8 mouse cellular contexts compared by ENCODE assay signal in genomic region chr11:106957271-106957980, GRCm38 (mm10). TPM values are rescaled to one million over a fixed set of nuclear protein-coding genes. Genes with fewer than 3 reads are reported as not detected.
A peak's percentile ranks its signal among the peaks of the same experiment; 100 is the strongest.
DNase-seq lines count a peak whose midpoint lies in the region; ATAC-seq and TF ChIP-seq lines count a peak whose summit lies in the region.

No protein-coding gene starts in this region.

- no peaks in the 10 kb centered on the region for H3K36me3 ChIP-seq in intestine, postnatal 0 days (ENCODE audit: control insufficient read depth, insufficient read depth)
- no peaks in the 10 kb centered on the region for H3K36me3 ChIP-seq in lung, embryonic 15.5 days

- H3K27me3 ChIP-seq in intestine, postnatal 0 days (replicated peaks; ENCODE audit: control insufficient read depth, insufficient read depth, low read length) = no peaks in the 10 kb centered on the region
- no peaks in the 10 kb centered on the region for H3K27me3 ChIP-seq in lung, embryonic 15.5 days

- TF ChIP-seq CTCF in intestine, postnatal 0 days (IDR thresholded peaks at IDR 0.05; ENCODE audit: low read depth) = no peak

- H3K4me1 ChIP-seq in intestine, postnatal 0 days (replicated peaks; ENCODE audit: control insufficient read depth, insufficient read depth, low read length) = peaks cover 12% of the 10 kb centered on the region
- peaks cover 28% of the 10 kb centered on the region for H3K4me1 ChIP-seq in lung, embryonic 15.5 days

- WGBS in intestine, postnatal 0 days = 26% methylated on average over 12 of the region's 12 CpGs
- WGBS in lung, embryonic 15.5 days = 54% methylated on average over 12 of the region's 12 CpGs

- DNase-seq in cerebellum, postnatal 10 days = peak; percentile 28 to 42
- no peak for DNase-seq in cerebellum, adult 9-11 months
- peak; percentile 39 for DNase-seq in 416B (ENCODE audit: low read depth)
- DNase-seq in gastrocnemius, adult 8-10 months (ENCODE audit: low spot score in 2 of 2) = peak; percentile 39 to 66
- DNase-seq in urinary bladder, postnatal 14 days (ENCODE audit: low spot score) = peak; percentile 76
- no peak for DNase-seq in layer of hippocampus, adult 9-10 months (ENCODE audit: low spot score)

- peak overlapping the region; percentile 30; the same call in 1 of the 2 replicates for H3K27ac ChIP-seq in intestine, postnatal 0 days (ENCODE audit: low read depth, low read length)
- H3K27ac ChIP-seq in lung, embryonic 15.5 days = peak overlapping the region; percentile 72

- no peak overlapping the region for H3K9ac ChIP-seq in intestine, postnatal 0 days (ENCODE audit: low read depth, low read length)
- H3K9ac ChIP-seq in lung, embryonic 15.5 days = no peak overlapping the region

- H3K9me3 ChIP-seq in intestine, postnatal 0 days (ENCODE audit: control insufficient read depth) = no peaks in the 10 kb centered on the region
- no peaks in the 10 kb centered on the region for H3K9me3 ChIP-seq in lung, embryonic 15.5 days

- H3K4me2 ChIP-seq in intestine, postnatal 0 days (replicated peaks; ENCODE audit: low read depth) = peak overlapping the region; percentile 42
- peak overlapping the region; percentile 9; the same call in 1 of the 2 replicates for H3K4me2 ChIP-seq in lung, embryonic 15.5 days

- no peak overlapping the region for H3K4me3 ChIP-seq in intestine, postnatal 0 days (ENCODE audit: low read depth, low read length)
- H3K4me3 ChIP-seq in lung, embryonic 15.5 days = no peak overlapping the region

- no peak for ATAC-seq in intestine, postnatal 0 days
- ATAC-seq in lung, embryonic 15.5 days (ENCODE audit: borderline replicate concordance, extremely low read depth, low FRiP score, low TSS enrichment) = peak; percentile 68; the same call in 1 of the 2 replicates

RNA-seq across cellular contexts. Expression of gene Smurf2, which starts 36.9 kb away (rescaled TPM):
- 10 to 100 TPM; 25.3 to 32.9 (median 28.0) TPM for total RNA-seq in gastrocnemius, adult 8-10 months (2022)
- 8.0 and 8.9 TPM in 2 replicates for polyA plus RNA-seq in intestine, postnatal 0 days (2015; fragmentation: Nextera tagmentation; extraction: Ambion mirVana)
- 16.1 and 16.5 TPM in 2 replicates for polyA plus RNA-seq in lung, embryonic 15.5 days (2015; fragmentation: Nextera tagmentation; extraction: Ambion mirVana)

RNA-seq across cellular contexts. Expression of gene Kpna2, which starts 41.9 kb away (rescaled TPM):
- total RNA-seq in gastrocnemius, adult 8-10 months (2022) = 10 to 100 TPM in 3 of 4 experiments, 1 to 10 TPM in 1; 8.2 to 15.4 (median 13.4) TPM
- polyA plus RNA-seq in intestine, postnatal 0 days (2015; fragmentation: Nextera tagmentation; extraction: Ambion mirVana) = 80.6 and 100 TPM in 2 replicates
- polyA plus RNA-seq in lung, embryonic 15.5 days (2015; fragmentation: Nextera tagmentation; extraction: Ambion mirVana) = 534 and 547 TPM in 2 replicates

Comparison
In these comparisons a context has a peak if more than half of its experiments do, and no peak if none do; other contexts are left out.
1. DNase-seq: peak in cerebellum, postnatal 10 days (2 of 2), 416B (single experiment), gastrocnemius, adult 8-10 months (2 of 2) and urinary bladder, postnatal 14 days (single experiment); none in cerebellum, adult 9-11 months (single experiment) and layer of hippocampus, adult 9-10 months (single experiment).